8 mouse cellular contexts compared by ENCODE assay signal in genomic region chr14:31001307-31002205, GRCm38 (mm10). TPM values are rescaled to one million over a fixed set of nuclear protein-coding genes. Genes with fewer than 3 reads are reported as not detected.
A peak's percentile ranks its signal among the peaks of the same experiment; 100 is the strongest.
DNase-seq lines count a peak whose midpoint lies in the region; ATAC-seq lines count a peak whose summit lies in the region.

TSS of gene Glt8d1 (plus strand) at chr14:31001400.
TSS of gene Spcs1 (minus strand) at chr14:31001672.

- no peaks in the 10 kb centered on the region for H3K9me3 ChIP-seq in intestine, embryonic 15.5 days

- H3K4me2 ChIP-seq in intestine, embryonic 15.5 days (replicated peaks), result peak within 1 kb of the TSS; percentile 75

- ATAC-seq in intestine, embryonic 15.5 days, result peak; percentile 96
- ATAC-seq in megakaryocyte-erythroid progenitor cell, adult 5-6 weeks (replicated peaks; ENCODE audit: low FRiP score, low TSS enrichment, poor library complexity, severe bottlenecking), result peak; percentile 92

- under 1% methylated on average over 84 of the region's 84 CpGs for WGBS in intestine, embryonic 15.5 days

- peak within 1 kb of the TSS; percentile 67 for H3K4me3 ChIP-seq in intestine, embryonic 15.5 days (replicated peaks)

- peak; percentile 80 to 85 for DNase-seq in adrenal gland, adult 18-20 months (ENCODE audit: low spot score in 2 of 2)
- peak; percentile 64 for DNase-seq in embryo, embryonic 11.5 days (ENCODE audit: low read depth, low spot score)
- peak; percentile 76 to 89 for DNase-seq in gastrocnemius, postnatal 36 days
- peak; percentile 73 to 83 for DNase-seq in left cerebral cortex, postnatal 14 days (ENCODE audit: low spot score in 2 of 2)
- DNase-seq in right cerebral cortex, postnatal 14 days, result peak; percentile 84
- DNase-seq in urinary bladder, postnatal 25 days (ENCODE audit: low spot score), result peak; percentile 86

- no peaks in the 10 kb centered on the region for H3K36me3 ChIP-seq in intestine, embryonic 15.5 days

- peak within 1 kb of the TSS; percentile 96 for H3K9ac ChIP-seq in intestine, embryonic 15.5 days

- peak within 1 kb of the TSS; percentile 94 for H3K27ac ChIP-seq in intestine, embryonic 15.5 days

- intact Hi-C loops in gastrocnemius, postnatal 36 days (cut with DNase I), result no loop called here
- intact Hi-C loops in left cerebral cortex, postnatal 14 days (cut with DNase I), result loop anchor here (2.0 kb wide), 1 partner anchor 17 kb away; the partner anchor contains the start of genes Gnl3 and Pbrm1

- peaks cover 2% of the 10 kb centered on the region; the same call in 1 of the 2 replicates for H3K4me1 ChIP-seq in intestine, embryonic 15.5 days (replicated peaks)

- no peaks in the 10 kb centered on the region for H3K27me3 ChIP-seq in intestine, embryonic 15.5 days (replicated peaks)

RNA-seq across cellular contexts. Expression of gene Glt8d1, which starts in this region (rescaled TPM):
- total RNA-seq in adrenal gland, adult 18-20 months (2021), result 10 to 100 TPM; 44.7 to 51.0 TPM
- total RNA-seq in gastrocnemius, postnatal 36 days (2021), result 10 to 100 TPM in 1 of 2 experiments, 1 to 10 TPM in 1; 9.2 to 10.9 TPM
- 44.6 and 48.6 TPM in 2 replicates for polyA plus RNA-seq in intestine, embryonic 15.5 days (2015; fragmentation: Nextera tagmentation; extraction: Ambion mirVana)
- 10 to 100 TPM; 27.2 to 30.7 TPM for total RNA-seq in left cerebral cortex, postnatal 14 days (2021)
- total RNA-seq in megakaryocyte-erythroid progenitor cell, adult 5-6 weeks (2014; fragmentation: Nextera tagmentation), result 41.3 and 42.4 TPM in 2 replicates
- 19.3 and 44.1 TPM in 2 replicates for total RNA-seq in megakaryocyte-erythroid progenitor cell, adult 5-6 weeks (2017)

RNA-seq across cellular contexts. Expression of gene Spcs1, which starts in this region (rescaled TPM):
- 100 to 1,000 TPM; 210 to 259 TPM for total RNA-seq in adrenal gland, adult 18-20 months (2021)
- 100 to 1,000 TPM; 113 to 123 TPM for total RNA-seq in gastrocnemius, postnatal 36 days (2021)
- 411 and 423 TPM in 2 replicates for polyA plus RNA-seq in intestine, embryonic 15.5 days (2015; fragmentation: Nextera tagmentation; extraction: Ambion mirVana)
- 100 to 1,000 TPM; 171 to 175 TPM for total RNA-seq in left cerebral cortex, postnatal 14 days (2021)
- 188 and 214 TPM in 2 replicates for total RNA-seq in megakaryocyte-erythroid progenitor cell, adult 5-6 weeks (2014; fragmentation: Nextera tagmentation)
- total RNA-seq in megakaryocyte-erythroid progenitor cell, adult 5-6 weeks (2017), result 91.6 and 97.9 TPM in 2 replicates

Comparison
In these comparisons a context has a peak if more than half of its experiments do, and no peak if none do; other contexts are left out.
1. Peak in every context shown above with its lines: DNase-seq, ATAC-seq, H3K4me3 ChIP-seq and H3K27ac ChIP-seq.